Mouse (Mus musculus): ENCODE data around the gene Trim30b. TPM values are rescaled to one million over a fixed set of nuclear protein-coding genes. Genes with fewer than 3 reads are reported as not detected.

Trim30b gene
- total RNA-seq, 2 experiments from 2014 or later, result not detected

Other genes with a start within 250 kb of the Trim30b start
- not detected for gene Ubqln5, start 240.1 kb downstream of the Trim30b start, total RNA-seq (2021)
- not detected for gene Olfr643, start 232.5 kb downstream of the Trim30b start, total RNA-seq (2021)
- gene Ubqln3, start 226.6 kb downstream of the Trim30b start, total RNA-seq (2021), result not detected
- not detected for gene Ubqlnl, start 219.3 kb downstream of the Trim30b start, total RNA-seq (2021)
- gene Olfm5, start 205.1 kb downstream of the Trim30b start, total RNA-seq (2021), result not detected
- under 1 TPM; 0.41 to 0.55 TPM for gene Olfr648, start 186.5 kb downstream of the Trim30b start, total RNA-seq (2021)
- not detected for gene Olfr649, start 173.9 kb downstream of the Trim30b start, total RNA-seq (2021)
- under 1 TPM; 0.34 to 0.55 TPM for gene Trim6, start 151.1 kb downstream of the Trim30b start, total RNA-seq (2021)
- gene Trim34a, start 125.4 kb downstream of the Trim30b start, total RNA-seq (2021), result 1 to 10 TPM; 1.4 to 1.5 TPM
- gene Trim5, start 81.8 kb downstream of the Trim30b start, total RNA-seq (2021), result under 1 TPM; 0.30 to 0.41 TPM
- gene Trim12a, start 54.4 kb downstream of the Trim30b start, total RNA-seq (2021), result 1 to 10 TPM; 1.8 to 2.1 TPM
- gene Trim34b, start 40.4 kb downstream of the Trim30b start, total RNA-seq (2021), result not detected
- gene Trim12c, start 16.5 kb downstream of the Trim30b start, total RNA-seq (2021), result 1 to 10 TPM in 1 of 2 experiments, under 1 TPM in 1; 0.94 to 1.5 TPM
- not detected for gene Trim30c, start 31.0 kb upstream of the Trim30b start, total RNA-seq (2021)
- gene Trim30a, start 95.3 kb upstream of the Trim30b start, total RNA-seq (2021), result 1 to 10 TPM in 1 of 2 experiments, under 1 TPM in 1; 0.82 to 1.3 TPM
- under 1 TPM in 1 of 2 experiments, not detected in 1; 0.27 TPM for gene Trim30d, start 138.0 kb upstream of the Trim30b start, total RNA-seq (2021)
- not detected for gene Olfr651, start 180.2 kb upstream of the Trim30b start, total RNA-seq (2021)
- gene Olfr652, start 191.0 kb upstream of the Trim30b start, total RNA-seq (2021), result not detected
- gene Olfr653, start 207.4 kb upstream of the Trim30b start, total RNA-seq (2021), result not detected
- not detected for gene Olfr654, start 217.1 kb upstream of the Trim30b start, total RNA-seq (2021)
- not detected for gene Olfr655, start 231.9 kb upstream of the Trim30b start, total RNA-seq (2021)
- gene Olfr656, start 244.1 kb upstream of the Trim30b start, total RNA-seq (2021), result not detected